Comparison of ENCODE assay signal across 27 mouse cellular contexts in the genomic region with DNA sequence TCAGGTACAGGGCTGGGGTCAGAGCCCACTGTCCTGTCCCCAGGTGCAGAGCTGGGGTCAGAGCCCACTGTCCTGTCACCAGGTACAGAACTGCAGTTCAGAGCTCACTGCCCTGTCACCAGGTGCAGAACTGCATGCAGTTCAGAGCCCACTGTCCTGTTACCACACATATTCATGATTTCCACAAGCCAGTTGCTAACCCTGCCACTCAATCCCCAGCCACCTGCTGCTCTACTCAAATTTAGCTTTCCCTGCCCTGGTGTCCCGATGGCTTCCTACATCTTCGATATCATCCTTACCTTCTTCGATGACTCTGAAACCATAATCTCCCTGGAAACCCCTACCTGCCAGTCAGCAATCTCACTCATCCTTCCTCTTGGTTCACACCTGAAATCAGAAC. TPM values are rescaled to one million over a fixed set of nuclear protein-coding genes. Genes with fewer than 3 reads are reported as not detected.
"Had no signal": no experiment of that assay in that cellular context is flagged by ENCODE, and none has a peak within 500 bp of the region (broad histone marks: within the 10 kb centered on the region; RNA-seq: fewer than 3 reads in every experiment).

No protein-coding gene starts in this region.

- H3K4me2 ChIP-seq: embryonic facial prominence, embryonic 12.5 days; embryonic facial prominence, embryonic 13.5 days; embryonic facial prominence, embryonic 15.5 days; forebrain, embryonic 12.5 days; forebrain, embryonic 13.5 days; forebrain, embryonic 15.5 days had no signal

- H3K36me3 ChIP-seq: embryonic facial prominence, embryonic 10.5 days; embryonic facial prominence, embryonic 12.5 days; embryonic facial prominence, embryonic 13.5 days; embryonic facial prominence, embryonic 15.5 days; forebrain, embryonic 10.5 days; forebrain, embryonic 12.5 days; forebrain, embryonic 15.5 days had no signal

- DNase-seq: cerebellum, adult 8-10 months; cerebellum, adult 9-10 months; cerebellum, adult 9-11 months; cerebellum, postnatal 10 days; cerebellum, postnatal 14 days; cerebellum, postnatal 25 days; cerebellum, postnatal 36 days; embryo, embryonic 11 days; forebrain, postnatal 0 days; gastrocnemius, adult 2 months; gastrocnemius, postnatal 10 days; gastrocnemius, postnatal 14 days; gastrocnemius, postnatal 25 days; gastrocnemius, postnatal 36 days; heart, adult 11 months; heart, adult 18-20 months; heart, adult 2 months had no signal

- H3K4me3 ChIP-seq: embryonic facial prominence, embryonic 10.5 days; embryonic facial prominence, embryonic 12.5 days; embryonic facial prominence, embryonic 13.5 days; embryonic facial prominence, embryonic 15.5 days; erythroblast, embryonic 14.5 days; forebrain, embryonic 10.5 days; forebrain, embryonic 12.5 days; forebrain, embryonic 13.5 days; forebrain, embryonic 15.5 days; gastrocnemius, adult 2 months; heart, adult 2 months had no signal

- H3K27me3 ChIP-seq: embryonic facial prominence, embryonic 12.5 days; embryonic facial prominence, embryonic 13.5 days; embryonic facial prominence, embryonic 15.5 days; forebrain, embryonic 12.5 days; forebrain, embryonic 13.5 days; forebrain, embryonic 15.5 days had no signal

RNA-seq across cellular contexts. Expression of a gene that starts 17.5 kb away (rescaled TPM):
- polyA plus RNA-seq: erythroblast, embryonic 14.5 days; forebrain, embryonic 11.5 days; forebrain, embryonic 15.5 days; heart, adult 2 months had no signal
